Mouse (Mus musculus) intestine, postnatal 0 days (tissue): ENCODE results near the gene Dbr1. TPM values are rescaled to one million over a fixed set of nuclear protein-coding genes. Genes with fewer than 3 reads are reported as not detected.

Experiments
- ATAC-seq: fragments of 200-750 bp; cut with Nextera tagmentation; 2 replicates; pipeline ENCODE4 v1.8.0; 2017; ENCODE audit warnings: mild to moderate bottlenecking, moderate TSS enrichment, moderate library complexity
- H3K27ac ChIP-seq: fragments of 300-500 bp; sonication (generic); 2 replicates; pipeline ENCODE4 v1.5.1; 2014; ENCODE audit warnings: mild to moderate bottlenecking, low read depth, low read length, moderate library complexity
- H3K27me3 ChIP-seq: fragments of 300-500 bp; sonication (generic); replicated peaks from 2 replicates; pipeline ENCODE4 v1.6.1; 2014; ENCODE audit warnings: low read length, mixed read lengths; ENCODE audit not compliant: control insufficient read depth, insufficient read depth
- H3K36me3 ChIP-seq: fragments of 300-500 bp; sonication (generic); 2 replicates; pipeline ENCODE4 v1.6.1; 2014; ENCODE audit warnings: mild to moderate bottlenecking, moderate library complexity; ENCODE audit not compliant: control insufficient read depth, insufficient read depth
- H3K4me1 ChIP-seq: fragments of 300-500 bp; sonication (generic); replicated peaks from 2 replicates; pipeline ENCODE4 v1.6.1; 2014; ENCODE audit warnings: antibody characterized with exemption, low read length, mixed read lengths; ENCODE audit not compliant: control insufficient read depth, insufficient read depth
- H3K4me2 ChIP-seq: fragments of 300-500 bp; sonication (generic); replicated peaks from 2 replicates; pipeline ENCODE4 v1.6.1; 2014; ENCODE audit warnings: low read depth, mild to moderate bottlenecking, moderate library complexity
- H3K4me3 ChIP-seq: fragments of 300-500 bp; sonication (generic); 2 replicates; pipeline ENCODE4 v1.5.1; 2014; ENCODE audit warnings: low read depth, low read length
- H3K9ac ChIP-seq: fragments of 300-500 bp; sonication (generic); 2 replicates; pipeline ENCODE4 v1.6.1; 2014; ENCODE audit warnings: mild to moderate bottlenecking, low read depth, low read length
- H3K9me3 ChIP-seq: fragments of 300-500 bp; sonication (generic); 2 replicates; pipeline ENCODE4 v1.6.1; 2016; ENCODE audit warnings: mixed run types; ENCODE audit not compliant: control insufficient read depth
- CTCF ChIP-seq: sonication (generic); IDR thresholded peaks from 2 replicates; pipeline ENCODE4 v1.5.1; 2016; ENCODE audit warnings: low read depth, mild to moderate bottlenecking, control low read depth, antibody characterized with exemption, moderate library complexity
- WGBS: fragments of 180-500 bp; shearing (Covaris S2); extraction: QIAGEN DNeasy Blood & Tissue Kit; methylation state at CpG from one replicate; pipeline ENCODE4 v1.1.7; 2014; 5-methylcytosine and 5-hydroxymethylcytosine counted together
- polyA plus RNA-seq: library from polyadenylated mRNA; unstranded; fragments of >200 nt; fragmentation: Nextera tagmentation; extraction: Ambion mirVana; gene quantifications from 2 replicates; pipeline ENCODE4 v1.2.1, GENCODE M21; 2015

Dbr1 gene
- polyA plus RNA-seq, 1 experiment from 2014 or later, result 11.6 TPM

DNA sequence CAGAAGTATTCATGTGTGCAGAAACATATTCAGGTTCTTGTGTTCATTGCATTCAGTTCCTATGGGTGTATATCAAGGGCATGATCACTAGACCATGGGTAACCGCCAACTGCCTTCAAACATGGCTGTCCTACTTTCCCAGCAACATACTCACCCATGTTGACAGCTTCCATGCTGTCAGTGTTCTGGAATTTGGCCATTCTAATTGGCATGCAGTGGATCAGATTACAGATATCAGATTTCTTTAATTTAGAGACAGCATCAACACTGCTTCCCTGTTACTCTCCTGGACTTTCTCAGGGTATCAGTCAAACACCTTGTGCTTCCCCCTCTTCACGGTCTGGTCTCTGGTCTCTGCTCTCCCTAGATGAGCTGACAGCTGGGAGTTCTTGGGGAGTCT lies 28.0 kb downstream of the Dbr1 start:
- H3K27me3 ChIP-seq, result no peaks in the 10 kb centered on the region
- no peak overlapping the region for H3K4me2 ChIP-seq
- WGBS, result 69% methylated on average over 2 of the region's 2 CpGs
- H3K9me3 ChIP-seq, result no peaks in the 10 kb centered on the region
- H3K27ac ChIP-seq, result no peak overlapping the region
- H3K9ac ChIP-seq, result no peak overlapping the region
- TF ChIP-seq CTCF, result no peak
- no peaks in the 10 kb centered on the region for H3K4me1 ChIP-seq
- ATAC-seq, result no peak
- no peak overlapping the region for H3K4me3 ChIP-seq
- no peaks in the 10 kb centered on the region for H3K36me3 ChIP-seq

DNA sequence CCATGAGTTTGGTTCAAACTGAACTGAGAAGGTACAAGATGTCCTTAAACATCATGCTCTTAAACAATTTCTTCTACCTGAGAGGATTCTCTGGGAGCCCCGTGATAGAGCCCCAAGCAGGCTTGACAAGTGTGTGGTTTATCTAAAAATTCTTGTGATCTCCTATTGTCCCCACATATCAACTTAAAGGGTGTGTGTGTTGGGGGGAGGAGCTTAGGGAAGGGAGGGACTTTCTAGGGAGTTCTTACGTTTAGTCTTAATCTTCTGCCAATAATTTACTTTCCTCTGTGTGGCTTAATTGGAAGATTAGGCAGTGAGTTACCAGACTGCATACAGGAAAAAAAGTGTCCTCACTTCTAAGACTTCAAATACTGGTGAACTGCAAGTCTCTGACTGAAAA lies 36.6 kb downstream of the Dbr1 start, which contains the start of gene A4gnt:
Gene A4gnt, plus strand, starts transcription at position 301 of the 400 bp plus-strand sequence.
- H3K4me3 ChIP-seq, result no peak within 1 kb of the TSS
- TF ChIP-seq CTCF, result no peak
- no peaks in the 10 kb centered on the region for H3K27me3 ChIP-seq
- ATAC-seq, result no peak
- no peak within 1 kb of the TSS for H3K4me2 ChIP-seq
- no peaks in the 10 kb centered on the region for H3K4me1 ChIP-seq
- 24% methylated on average over 2 of the region's 2 CpGs for WGBS
- no peaks in the 10 kb centered on the region for H3K9me3 ChIP-seq
- no peak within 1 kb of the TSS for H3K9ac ChIP-seq
- no peaks in the 10 kb centered on the region for H3K36me3 ChIP-seq
- no peak within 1 kb of the TSS for H3K27ac ChIP-seq

DNA sequence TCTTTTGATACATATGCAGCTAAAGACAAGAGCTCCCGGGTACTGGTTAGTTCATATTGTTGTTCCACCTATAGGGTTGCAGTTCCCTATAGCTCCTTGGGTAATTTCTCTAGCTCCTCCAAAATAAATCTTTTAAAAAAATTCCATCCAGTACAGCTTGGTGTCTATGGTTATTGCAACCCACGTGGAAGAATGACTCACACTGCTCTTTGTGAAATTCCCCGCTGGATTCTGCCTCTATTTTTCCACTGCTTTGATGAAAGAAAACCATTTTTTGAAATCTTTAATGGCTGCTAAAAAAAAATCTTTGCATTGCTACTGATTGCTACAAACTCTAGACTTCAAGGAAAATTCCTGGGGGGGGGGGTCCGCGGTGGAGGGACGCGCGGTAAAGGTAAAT lies 44.1 kb downstream of the Dbr1 start:
- 92% methylated on average over 8 of the region's 8 CpGs for WGBS
- H3K27me3 ChIP-seq, result no peaks in the 10 kb centered on the region
- no peak for ATAC-seq
- no peak overlapping the region for H3K4me2 ChIP-seq
- no peaks in the 10 kb centered on the region for H3K4me1 ChIP-seq
- H3K36me3 ChIP-seq, result no peaks in the 10 kb centered on the region
- H3K4me3 ChIP-seq, result no peak overlapping the region
- no peaks in the 10 kb centered on the region for H3K9me3 ChIP-seq
- TF ChIP-seq CTCF, result no peak
- H3K27ac ChIP-seq, result no peak overlapping the region
- H3K9ac ChIP-seq, result no peak overlapping the region

DNA sequence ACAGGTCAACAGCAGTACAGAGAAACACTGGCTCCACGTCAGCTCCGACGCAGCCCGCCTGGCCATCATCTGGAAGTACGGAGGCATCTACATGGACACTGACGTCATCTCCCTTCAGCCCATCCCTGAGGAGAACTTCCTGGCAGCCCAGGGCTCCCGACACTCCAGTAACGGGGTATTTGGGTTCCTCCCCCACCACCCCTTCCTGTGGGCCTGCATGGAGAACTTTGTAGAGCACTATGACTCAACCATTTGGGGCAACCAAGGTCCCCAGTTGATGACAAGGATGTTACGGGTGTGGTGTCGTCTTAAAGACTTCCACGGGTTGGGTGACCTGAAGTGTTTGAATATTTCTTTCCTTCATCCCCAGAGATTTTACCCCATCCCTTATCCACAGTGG lies 44.6 kb downstream of the Dbr1 start:
- Histone ChIP-seq H3K4me1 (no peaks in the 10 kb centered on the region), H3K9me3 (no peaks in the 10 kb centered on the region), H3K36me3 (no peaks in the 10 kb centered on the region), H3K27me3 (no peaks in the 10 kb centered on the region), H3K27ac (no peak overlapping the region), H3K4me2 (no peak overlapping the region), H3K4me3 (no peak overlapping the region), H3K9ac (no peak overlapping the region)
- ATAC-seq, result no peak
- 88% methylated on average over 11 of the region's 11 CpGs for WGBS
- no peak for TF ChIP-seq CTCF

DNA sequence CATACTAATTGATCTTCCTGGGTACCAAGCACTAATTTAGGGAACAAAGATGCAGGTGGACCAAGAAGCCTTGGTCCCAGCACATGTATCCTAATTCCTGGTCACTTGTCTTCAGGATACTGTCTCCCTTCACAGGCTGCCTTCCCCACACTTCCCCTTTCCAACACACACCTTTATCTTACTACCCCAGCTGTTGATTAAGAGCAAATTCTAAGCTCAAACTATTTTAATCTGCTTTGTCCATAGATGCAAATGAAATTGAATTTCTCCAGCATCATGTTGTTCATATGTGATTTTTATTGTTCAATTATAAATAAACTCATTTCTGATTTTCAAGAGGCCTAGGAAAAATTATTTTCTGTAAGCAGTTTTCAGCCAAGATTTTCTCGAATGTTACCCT lies 46.4 kb downstream of the Dbr1 start:
- Histone ChIP-seq H3K4me2 (no peak overlapping the region), H3K4me3 (no peak overlapping the region), H3K4me1 (no peaks in the 10 kb centered on the region), H3K9me3 (no peaks in the 10 kb centered on the region), H3K9ac (no peak overlapping the region), H3K27me3 (no peaks in the 10 kb centered on the region), H3K27ac (no peak overlapping the region), H3K36me3 (no peaks in the 10 kb centered on the region)
- no peak for TF ChIP-seq CTCF
- 81% methylated on average over 1 of the region's 1 CpGs for WGBS
- no peak for ATAC-seq

DNA sequence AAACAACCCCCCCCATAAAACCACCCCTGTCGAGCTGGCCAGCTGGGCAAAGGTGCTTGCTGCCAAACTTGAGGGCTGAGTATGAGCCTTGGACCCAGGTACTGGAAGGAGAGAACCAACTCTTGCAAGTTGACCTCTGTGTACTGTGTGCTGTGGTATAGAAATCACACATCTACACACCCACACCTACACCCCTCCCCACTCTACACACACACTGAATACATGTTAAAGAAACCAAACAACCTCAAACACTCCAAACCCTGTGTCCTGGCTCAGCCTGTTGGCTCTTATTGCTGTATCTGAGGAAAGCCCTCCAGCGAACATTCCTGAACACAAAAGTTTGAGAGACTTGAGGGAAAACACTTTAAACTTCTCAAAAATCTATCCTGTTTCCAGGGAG lies 47.4 kb downstream of the Dbr1 start:
- 40% methylated on average over 2 of the region's 2 CpGs for WGBS

DNA sequence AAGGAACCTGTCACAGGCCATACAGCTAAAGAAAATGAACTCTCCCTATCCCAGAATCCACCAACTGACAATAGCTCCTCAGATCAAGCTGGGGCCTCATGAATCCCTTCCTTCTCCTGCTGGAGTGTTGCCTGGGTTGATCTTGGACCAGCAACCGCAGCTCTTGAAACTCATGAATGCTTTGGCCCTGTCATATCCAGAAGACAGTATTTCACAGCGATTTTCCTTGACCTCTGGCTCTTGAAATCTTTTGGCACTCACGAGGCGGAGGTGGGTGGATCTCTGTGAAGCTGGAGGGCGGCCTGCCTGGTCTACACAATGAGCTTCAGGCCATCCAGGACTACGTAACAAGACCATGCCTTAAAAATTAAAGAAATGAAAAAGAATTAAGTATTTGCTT lies 48.5 kb downstream of the Dbr1 start:
- Histone ChIP-seq H3K36me3 (no peaks in the 10 kb centered on the region), H3K27ac (no peak overlapping the region), H3K4me3 (no peak overlapping the region), H3K27me3 (0 out of 2 replicates have a peak, but pooled peaks cover 3% of the 10 kb centered on the region), H3K9me3 (no peaks in the 10 kb centered on the region), H3K9ac (no peak overlapping the region), H3K4me2 (no peak overlapping the region), H3K4me1 (no peaks in the 10 kb centered on the region)
- no peak for TF ChIP-seq CTCF
- ATAC-seq, result no peak
- 76% methylated on average over 6 of the region's 6 CpGs for WGBS

More for the DNA sequence above, 47.4 kb downstream of the Dbr1 start:
- Histone ChIP-seq H3K4me1 (no peaks in the 10 kb centered on the region), H3K27ac (no peak overlapping the region), H3K4me2 (no peak overlapping the region), H3K27me3 (no peaks in the 10 kb centered on the region), H3K9ac (no peak overlapping the region), H3K9me3 (no peaks in the 10 kb centered on the region), H3K36me3 (no peaks in the 10 kb centered on the region), H3K4me3 (no peak overlapping the region)
- ATAC-seq, result no peak
- no peak for TF ChIP-seq CTCF
